Mouse (Mus musculus) brain, embryonic 14.5 days (tissue): ENCODE measurements around the gene Cytl1.
A peak's percentile ranks its signal among the peaks of the same experiment; 100 is the strongest.

Source experiments
- CTCF ChIP-seq: fragments of 200-500 bp; IDR thresholded peaks from 2 replicates; pipeline ENCODE4 v1.5.1; 2012; ENCODE audit warnings: inconsistent platforms, mild to moderate bottlenecking, moderate library complexity, borderline replicate concordance; ENCODE audit not compliant: insufficient read depth, insufficient read length; ENCODE audit errors: extremely low read depth
- POLR2A ChIP-seq: fragments of 200-500 bp; IDR thresholded peaks from 2 replicates; pipeline ENCODE4 v1.6.1; 2012; ENCODE audit warnings: mild to moderate bottlenecking, inconsistent platforms, borderline replicate concordance; ENCODE audit not compliant: poor library complexity, insufficient read depth, insufficient read length, severe bottlenecking; ENCODE audit errors: extremely low read depth

- peak; percentile 92 for TF ChIP-seq CTCF
- no peak for TF ChIP-seq POLR2A
Measured at GRCm38 (mm10) chr5:37752027-37752967, 17.0 kb downstream of the Cytl1 start.
